Mouse (Mus musculus) MEL (cell line): Measurements from ENCODE around the gene Col23a1. TPM values are rescaled to one million over a fixed set of nuclear protein-coding genes. Genes with fewer than 3 reads are reported as not detected.
A peak's percentile ranks its signal among the peaks of the same experiment; 100 is the strongest.

Source experiments
- DNase-seq: peaks from one replicate; pipeline ENCODE4 v3.0.0; 2011; ENCODE audit warnings: low read depth, low spot score
- H3K27ac ChIP-seq: 2 replicates; pipeline ENCODE4 v1.5.1; 2012; ENCODE audit warnings: low read depth, mild to moderate bottlenecking, control low read depth, low read length, moderate library complexity; ENCODE audit not compliant: control insufficient read depth
- H3K27me3 ChIP-seq, 2 experiments: fragments of 150-350 bp in 1 of 2; sonication (generic) in 1 of 2; 2 replicates each; pipeline ENCODE4 v1.6.1; 2012; ENCODE audit warnings: low read length in 2 of 2, mild to moderate bottlenecking in 2 of 2, improper control_type of control experiment in 1 of 2, moderate library complexity in 1 of 2; ENCODE audit not compliant: insufficient read depth in 2 of 2, control insufficient read depth in 1 of 2
- H3K36me3 ChIP-seq, 2 experiments: 2 replicates each; pipeline ENCODE4 v1.6.1; 2012 to 2014; ENCODE audit warnings: low read length in 2 of 2, improper control_type of control experiment in 1 of 2, inconsistent platforms in 1 of 2, mild to moderate bottlenecking in 1 of 2; ENCODE audit not compliant: insufficient read depth in 2 of 2, control insufficient read depth in 1 of 2
- H3K4me1 ChIP-seq, 2 experiments: fragments of 150-350 bp in 1 of 2; sonication (generic) in 1 of 2; 2 replicates each; pipeline ENCODE4 v1.6.1; 2012; ENCODE audit warnings: low read length in 2 of 2, improper control_type of control experiment in 1 of 2, mild to moderate bottlenecking in 1 of 2; ENCODE audit not compliant: insufficient read depth in 2 of 2, control insufficient read depth in 1 of 2
- H3K4me3 ChIP-seq, 2 experiments: fragments of 150-350 bp in 1 of 2; sonication (generic) in 1 of 2; 2 replicates each; pipeline ENCODE4 v1.5.1; 2012; ENCODE audit warnings: low read depth in 2 of 2, low read length in 2 of 2, mild to moderate bottlenecking in 2 of 2, moderate library complexity in 2 of 2, control low read depth in 1 of 2, improper control_type of control experiment in 1 of 2; ENCODE audit not compliant: control insufficient read depth in 1 of 2, insufficient read depth in 1 of 2
- H3K79me2 ChIP-seq: 2 replicates; pipeline ENCODE4 v1.6.1; 2012; ENCODE audit warnings: mild to moderate bottlenecking, low read length, moderate library complexity; ENCODE audit not compliant: control insufficient read depth, poor library complexity, insufficient read depth
- H3K9ac ChIP-seq: 2 replicates; pipeline ENCODE4 v1.6.1; 2012; ENCODE audit warnings: low read depth, mild to moderate bottlenecking, control low read depth, low read length, moderate library complexity; ENCODE audit not compliant: control insufficient read depth, poor library complexity, severe bottlenecking
- H3K9me3 ChIP-seq: fragments of 150-350 bp; sonication (generic); replicated peaks from 2 replicates; pipeline ENCODE4 v1.6.1; 2012; ENCODE audit warnings: mild to moderate bottlenecking, low read length, improper control_type of control experiment, moderate library complexity; ENCODE audit not compliant: insufficient read depth
- BHLHE40 ChIP-seq: IDR thresholded peaks from 2 replicates; pipeline ENCODE4 v1.6.1; 2012; ENCODE audit warnings: low read depth, mild to moderate bottlenecking, inconsistent platforms, low read length, improper control_type of control experiment, borderline replicate concordance
- CHD1 ChIP-seq: IDR thresholded peaks from 2 replicates; pipeline ENCODE4 v1.6.1; 2012; ENCODE audit warnings: low read depth, mild to moderate bottlenecking, inconsistent platforms, low read length, improper control_type of control experiment
- CTCF ChIP-seq, 3 experiments: IDR thresholded peaks in 2 of 3; conservative IDR thresholded peaks in 1 of 3; 2 replicates each; pipeline ENCODE4 v1.5.1; 2011 to 2012; ENCODE audit warnings: low read length in 3 of 3, low read depth in 2 of 3, mild to moderate bottlenecking in 2 of 3, improper control_type of control experiment in 1 of 3, inconsistent platforms in 1 of 3, mixed read lengths in 1 of 3, moderate library complexity in 1 of 3; ENCODE audit not compliant: control insufficient read depth in 1 of 3, insufficient read depth in 1 of 3, poor library complexity in 1 of 3, severe bottlenecking in 1 of 3
- E2F4 ChIP-seq: IDR thresholded peaks from 2 replicates; pipeline ENCODE4 v1.6.1; 2011; ENCODE audit warnings: low read depth, low read length, improper control_type of control experiment, borderline replicate concordance
- ELF1 ChIP-seq: IDR thresholded peaks from 2 replicates; pipeline ENCODE4 v1.6.1; 2014; ENCODE audit warnings: low read depth, mild to moderate bottlenecking, inconsistent platforms, low read length, improper control_type of control experiment, moderate library complexity
- EP300 ChIP-seq, 2 experiments: IDR thresholded peaks; 2 replicates each; pipeline ENCODE4 v1.6.1; 2011; ENCODE audit warnings: improper control_type of control experiment in 2 of 2, low read length in 2 of 2, low read depth in 1 of 2, mild to moderate bottlenecking in 1 of 2
- GABPA ChIP-seq: IDR thresholded peaks from 2 replicates; pipeline ENCODE4 v1.6.1; 2012; ENCODE audit warnings: low read depth, mild to moderate bottlenecking, inconsistent platforms, low read length, improper control_type of control experiment, moderate library complexity
- GATA1 ChIP-seq: IDR thresholded peaks from 2 replicates; pipeline ENCODE4 v1.6.1; 2011; ENCODE audit warnings: low read depth, low read length, improper control_type of control experiment
- MYC ChIP-seq: IDR thresholded peaks from 2 replicates; pipeline ENCODE4 v1.6.1; 2011; ENCODE audit warnings: low read depth, mild to moderate bottlenecking, low read length, improper control_type of control experiment, moderate library complexity
- POLR2A ChIP-seq, 2 experiments: IDR thresholded peaks; 2 replicates each; pipeline ENCODE4 v1.6.1; 2011 to 2012; ENCODE audit warnings: low read length in 2 of 2, mild to moderate bottlenecking in 2 of 2, control low read depth in 1 of 2, improper control_type of control experiment in 1 of 2, low read depth in 1 of 2, moderate library complexity in 1 of 2; ENCODE audit not compliant: control insufficient read depth in 1 of 2, insufficient read depth in 1 of 2, poor library complexity in 1 of 2
- POLR2AphosphoS2 ChIP-seq: IDR thresholded peaks from 2 replicates; pipeline ENCODE4 v1.6.1; 2011; ENCODE audit warnings: low read length, improper control_type of control experiment
- POLR2AphosphoS5 ChIP-seq: IDR thresholded peaks from 2 replicates; pipeline ENCODE4 v1.6.1; 2012; ENCODE audit warnings: low read depth, borderline replicate concordance, mild to moderate bottlenecking, inconsistent platforms, low read length, moderate library complexity, mixed read lengths
- RAD21 ChIP-seq: IDR thresholded peaks from 2 replicates; pipeline ENCODE4 v1.6.1; 2011; ENCODE audit warnings: mild to moderate bottlenecking, low read depth, low read length, improper control_type of control experiment
- RCOR1 ChIP-seq: IDR thresholded peaks from 2 replicates; pipeline ENCODE4 v1.6.1; 2012; ENCODE audit warnings: low read depth, mild to moderate bottlenecking, inconsistent platforms, low read length, improper control_type of control experiment
- SMC3 ChIP-seq: IDR thresholded peaks from 2 replicates; pipeline ENCODE4 v1.6.1; 2011; ENCODE audit warnings: low read depth, low read length, improper control_type of control experiment
- TBP ChIP-seq: IDR thresholded peaks from 2 replicates; pipeline ENCODE4 v1.8.0; 2011; ENCODE audit warnings: low read depth, low read length, improper control_type of control experiment
- UBTF ChIP-seq: IDR thresholded peaks from 2 replicates; pipeline ENCODE4 v1.6.1; 2012; ENCODE audit warnings: low read depth, mild to moderate bottlenecking, inconsistent platforms, low read length, improper control_type of control experiment, moderate library complexity, borderline replicate concordance; ENCODE audit not compliant: insufficient read depth
- USF1 ChIP-seq: IDR thresholded peaks from 2 replicates; pipeline ENCODE4 v1.6.1; 2014; ENCODE audit warnings: low read depth, mild to moderate bottlenecking, inconsistent platforms, low read length, improper control_type of control experiment, moderate library complexity
- USF2 ChIP-seq, 2 experiments: IDR thresholded peaks; 2 replicates each; pipeline ENCODE4 v1.6.1; 2011 to 2012; ENCODE audit warnings: improper control_type of control experiment in 2 of 2, low read length in 2 of 2, borderline replicate concordance in 1 of 2, inconsistent platforms in 1 of 2, low read depth in 1 of 2, mild to moderate bottlenecking in 1 of 2; ENCODE audit not compliant: insufficient read depth in 1 of 2
- ZKSCAN1 ChIP-seq: IDR thresholded peaks from 2 replicates; pipeline ENCODE4 v1.6.1; 2012; ENCODE audit warnings: low read depth, mild to moderate bottlenecking, inconsistent platforms, low read length, improper control_type of control experiment, moderate library complexity
- ZNF384 ChIP-seq: IDR thresholded peaks from 2 replicates; pipeline ENCODE4 v1.6.1; 2012; ENCODE audit warnings: low read depth, mild to moderate bottlenecking, inconsistent platforms, low read length, improper control_type of control experiment
- polyA plus RNA-seq, 2 experiments: library from polyadenylated mRNA; stranded (reverse) in 1 of 2; unstranded in 1 of 2; fragments of >175 nt in 1 of 2; fragments of >200 nt in 1 of 2; gene quantifications; 2 replicates each; pipeline versions ENCODE4 v1.2.1 to v1.2.4; 2012; ENCODE audit warnings: low replicate concordance in 2 of 2, low read depth in 1 of 2; ENCODE audit not compliant: insufficient read length in 2 of 2, insufficient read depth in 1 of 2, missing spikeins in 1 of 2
- total RNA-seq: library from RNA; depleted of rRNA; stranded (reverse); fragments of 300-350 nt; gene quantifications from 2 replicates; pipeline ENCODE4 v1.2.3, GENCODE M21; 2012; rRNA removed

Col23a1 gene
- under 0.01 and 0.03 TPM in 2 replicates for total RNA-seq
- under 1 TPM in 1 of 2 experiments, not detected in 1; 0.03 TPM for polyA plus RNA-seq

- Histone ChIP-seq H3K27me3 (no peaks in the 10 kb centered on the region), H3K79me2 (no peaks in the 10 kb centered on the region), H3K9ac (no peak within 1 kb of the TSS), H3K27ac (no peak within 1 kb of the TSS), H3K36me3 (no peaks in the 10 kb centered on the region), H3K4me1 (no peaks in the 10 kb centered on the region), H3K4me3 (no peak within 1 kb of the TSS), H3K9me3 (no peaks in the 10 kb centered on the region)
- DNase-seq: no peak
- TF ChIP-seq CHD1 (no peak), POLR2AphosphoS2 (no peak), CTCF (IDR thresholded peaks at IDR 0.05 in 2 of 3, conservative IDR thresholded peaks at IDR 0.05 in 1 of 3; ENCODE audit: control insufficient read depth in 1 of 3, insufficient read depth in 1 of 3, low read depth in 2 of 3, low read length in 3 of 3, poor library complexity in 1 of 3, severe bottlenecking in 1 of 3) (peak in 1 of 3 experiments; percentile 3; a peak in 1 of 6 replicates)
These were observed at the start of gene Col23a1 for GRCm38 (mm10) chr11:51289564-51290041. Col23a1 (plus strand) TSS chr11:51289920.

GRCm38 (mm10) chr11:51242897-51243296, 46.8 kb upstream of the Col23a1 start:
- no peaks in the 10 kb centered on the region for H3K79me2 ChIP-seq
- no peaks in the 10 kb centered on the region for H3K36me3 ChIP-seq
- TF ChIP-seq CTCF (IDR thresholded peaks at IDR 0.05 in 2 of 3, conservative IDR thresholded peaks at IDR 0.05 in 1 of 3; ENCODE audit: control insufficient read depth in 1 of 3, insufficient read depth in 1 of 3, low read depth in 2 of 3, low read length in 3 of 3, poor library complexity in 1 of 3, severe bottlenecking in 1 of 3) (peak in 1 of 3 experiments; percentile 48; a peak in 2 of 6 replicates), ELF1 (no peak), SMC3 (peak; percentile 65), RAD21 (peak; percentile 42), UBTF (no peak), TBP (no peak)
- no peak overlapping the region for H3K27ac ChIP-seq
- no peak overlapping the region for H3K9ac ChIP-seq
- peaks cover 0 to 4% of the 10 kb centered on the region in 2 experiments; a peak in 2 of 4 replicates for H3K27me3 ChIP-seq
- no peaks in the 10 kb centered on the region for H3K4me1 ChIP-seq
- H3K4me3 ChIP-seq: no peak overlapping the region
- DNase-seq: peak; percentile 14
- no peaks in the 10 kb centered on the region for H3K9me3 ChIP-seq

- TF ChIP-seq GABPA (no peak), EP300 (IDR thresholded peaks at IDR 0.05; ENCODE audit: low read depth in 1 of 2, low read length in 2 of 2) (no peak), CHD1 (no peak), ZNF384 (no peak), SMC3 (no peak), E2F4 (no peak), ZKSCAN1 (no peak), MYC (no peak), GATA1 (no peak), USF2 (IDR thresholded peaks at IDR 0.05; ENCODE audit: borderline replicate concordance in 1 of 2, insufficient read depth in 1 of 2, low read depth in 1 of 2, low read length in 2 of 2) (no peak), BHLHE40 (no peak), ELF1 (no peak), UBTF (no peak), TBP (no peak), RCOR1 (no peak), POLR2A (IDR thresholded peaks at IDR 0.05; ENCODE audit: control insufficient read depth in 1 of 2, insufficient read depth in 1 of 2, low read depth in 1 of 2, low read length in 2 of 2, poor library complexity in 1 of 2) (no peak), USF1 (no peak), POLR2AphosphoS5 (no peak)
- peaks cover 0 to 4% of the 10 kb centered on the region in 2 experiments; a peak in 1 of 4 replicates for H3K4me1 ChIP-seq
These were observed 32.7 kb upstream of the Col23a1 start for GRCm38 (mm10) chr11:51257006-51257405.

More at GRCm38 (mm10) chr11:51257006-51257405, 32.7 kb upstream of the Col23a1 start:
- Histone ChIP-seq H3K36me3 (peaks cover 0 to 5% of the 10 kb centered on the region in 2 experiments; a peak in 2 of 4 replicates), H3K9ac (no peak overlapping the region), H3K27me3 (peaks cover 0 to 4% of the 10 kb centered on the region in 2 experiments; a peak in 2 of 4 replicates), H3K4me3 (no peak overlapping the region), H3K9me3 (no peaks in the 10 kb centered on the region), H3K27ac (no peak overlapping the region), H3K79me2 (no peaks in the 10 kb centered on the region)
- DNase-seq: no peak
